Mouse (Mus musculus) thymus, adult 2 months (tissue): ENCODE data around the gene Auts2.

Source experiments
- CTCF ChIP-seq: fragments of 200-500 bp; IDR thresholded peaks from 2 replicates; pipeline ENCODE4 v1.5.1; 2012; ENCODE audit warnings: mild to moderate bottlenecking, control low read depth, low read length, moderate library complexity, borderline replicate concordance; ENCODE audit not compliant: control insufficient read depth, poor library complexity, insufficient read depth; ENCODE audit errors: extremely low read depth
- POLR2A ChIP-seq: fragments of 200-500 bp; IDR thresholded peaks from 2 replicates; pipeline ENCODE4 v1.6.1; 2012; ENCODE audit warnings: mild to moderate bottlenecking, low read length, control low read depth, moderate library complexity; ENCODE audit not compliant: control insufficient read depth, poor library complexity, insufficient read depth; ENCODE audit errors: extremely low read depth

DNA sequence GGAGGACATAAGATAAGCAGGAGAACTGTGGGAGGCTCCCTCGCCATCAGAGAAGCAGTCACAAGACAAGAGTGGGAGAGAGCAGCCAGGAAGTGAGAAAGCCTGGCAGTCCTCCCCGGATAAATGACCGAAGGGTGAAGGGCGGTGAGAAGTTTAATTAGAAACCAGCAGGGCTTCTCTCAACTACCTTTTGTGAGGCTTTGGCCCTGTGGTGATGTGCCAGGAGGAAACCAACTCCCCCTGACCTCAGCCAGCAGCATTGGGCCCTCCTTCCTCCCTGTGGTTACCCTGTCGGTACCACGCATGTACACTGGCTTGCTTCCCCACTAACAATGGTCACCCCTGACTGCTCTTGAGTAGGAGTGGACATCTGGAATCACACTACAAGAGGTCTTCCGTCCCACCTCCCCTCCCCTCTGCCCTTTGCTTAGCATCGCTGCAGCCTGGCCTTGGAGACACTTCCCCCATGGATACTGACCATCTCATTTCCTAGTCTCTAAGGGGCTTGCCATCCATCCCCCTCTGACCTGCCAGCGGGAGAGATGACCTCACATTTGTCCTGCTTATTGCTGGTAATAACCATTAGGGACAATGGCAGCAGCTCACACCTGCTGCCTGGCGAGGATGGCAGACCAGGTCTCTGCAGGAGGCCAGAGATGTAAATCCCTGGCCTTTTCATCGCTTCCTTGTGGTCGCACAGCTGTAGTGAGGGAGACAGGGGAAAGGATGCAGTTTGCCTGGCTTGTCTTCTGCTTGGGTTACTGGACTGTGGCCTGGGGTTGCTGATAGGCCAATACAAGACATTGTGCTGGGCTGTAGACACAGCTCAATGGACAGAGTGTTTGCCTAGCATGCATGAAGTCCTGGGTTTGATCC is 958.6 kb downstream of the Auts2 start:
- TF ChIP-seq POLR2A (no peak), CTCF (no peak)
